Mouse (Mus musculus) MEL (cell line): ENCODE results near the gene Serpinh1. TPM values are rescaled to one million over a fixed set of nuclear protein-coding genes. Genes with fewer than 3 reads are reported as not detected.

Experiments used
- DNase-seq: peaks from one replicate; pipeline ENCODE4 v3.0.0; 2011; ENCODE audit warnings: low read depth, low spot score
- H3K27ac ChIP-seq: 2 replicates; pipeline ENCODE4 v1.5.1; 2012; ENCODE audit warnings: low read depth, mild to moderate bottlenecking, control low read depth, low read length, moderate library complexity; ENCODE audit not compliant: control insufficient read depth
- H3K27me3 ChIP-seq, 2 experiments: fragments of 150-350 bp in 1 of 2; sonication (generic) in 1 of 2; 2 replicates each; pipeline ENCODE4 v1.6.1; 2012; ENCODE audit warnings: low read length in 2 of 2, mild to moderate bottlenecking in 2 of 2, improper control_type of control experiment in 1 of 2, moderate library complexity in 1 of 2; ENCODE audit not compliant: insufficient read depth in 2 of 2, control insufficient read depth in 1 of 2
- H3K36me3 ChIP-seq, 2 experiments: 2 replicates each; pipeline ENCODE4 v1.6.1; 2012 to 2014; ENCODE audit warnings: low read length in 2 of 2, improper control_type of control experiment in 1 of 2, inconsistent platforms in 1 of 2, mild to moderate bottlenecking in 1 of 2; ENCODE audit not compliant: insufficient read depth in 2 of 2, control insufficient read depth in 1 of 2
- H3K4me1 ChIP-seq, 2 experiments: fragments of 150-350 bp in 1 of 2; sonication (generic) in 1 of 2; 2 replicates each; pipeline ENCODE4 v1.6.1; 2012; ENCODE audit warnings: low read length in 2 of 2, improper control_type of control experiment in 1 of 2, mild to moderate bottlenecking in 1 of 2; ENCODE audit not compliant: insufficient read depth in 2 of 2, control insufficient read depth in 1 of 2
- H3K4me3 ChIP-seq, 2 experiments: fragments of 150-350 bp in 1 of 2; sonication (generic) in 1 of 2; 2 replicates each; pipeline ENCODE4 v1.5.1; 2012; ENCODE audit warnings: low read depth in 2 of 2, low read length in 2 of 2, mild to moderate bottlenecking in 2 of 2, moderate library complexity in 2 of 2, control low read depth in 1 of 2, improper control_type of control experiment in 1 of 2; ENCODE audit not compliant: control insufficient read depth in 1 of 2, insufficient read depth in 1 of 2
- H3K79me2 ChIP-seq: 2 replicates; pipeline ENCODE4 v1.6.1; 2012; ENCODE audit warnings: mild to moderate bottlenecking, low read length, moderate library complexity; ENCODE audit not compliant: control insufficient read depth, poor library complexity, insufficient read depth
- H3K9ac ChIP-seq: 2 replicates; pipeline ENCODE4 v1.6.1; 2012; ENCODE audit warnings: low read depth, mild to moderate bottlenecking, control low read depth, low read length, moderate library complexity; ENCODE audit not compliant: control insufficient read depth, poor library complexity, severe bottlenecking
- H3K9me3 ChIP-seq: fragments of 150-350 bp; sonication (generic); replicated peaks from 2 replicates; pipeline ENCODE4 v1.6.1; 2012; ENCODE audit warnings: mild to moderate bottlenecking, low read length, improper control_type of control experiment, moderate library complexity; ENCODE audit not compliant: insufficient read depth
- CHD2 ChIP-seq: IDR thresholded peaks from 2 replicates; pipeline ENCODE4 v1.6.1; 2011; ENCODE audit warnings: low read length, improper control_type of control experiment
- ELF1 ChIP-seq: IDR thresholded peaks from 2 replicates; pipeline ENCODE4 v1.6.1; 2014; ENCODE audit warnings: low read depth, mild to moderate bottlenecking, inconsistent platforms, low read length, improper control_type of control experiment, moderate library complexity
- EP300 ChIP-seq, 2 experiments: IDR thresholded peaks; 2 replicates each; pipeline ENCODE4 v1.6.1; 2011; ENCODE audit warnings: improper control_type of control experiment in 2 of 2, low read length in 2 of 2, low read depth in 1 of 2, mild to moderate bottlenecking in 1 of 2
- HCFC1 ChIP-seq: IDR thresholded peaks from 2 replicates; pipeline ENCODE4 v1.6.1; 2012; ENCODE audit warnings: low read depth, mild to moderate bottlenecking, inconsistent platforms, low read length, improper control_type of control experiment, moderate library complexity
- KAT2A ChIP-seq: conservative IDR thresholded peaks from 2 replicates; pipeline ENCODE4 v1.6.1; 2012; ENCODE audit warnings: low read depth, low read length, improper control_type of control experiment, inconsistent platforms
- MAX ChIP-seq: IDR thresholded peaks from 2 replicates; pipeline ENCODE4 v1.6.1; 2011; ENCODE audit warnings: low read length, improper control_type of control experiment
- MAZ ChIP-seq: IDR thresholded peaks from 2 replicates; pipeline ENCODE4 v1.6.1; 2012; ENCODE audit warnings: low read depth, mild to moderate bottlenecking, inconsistent platforms, low read length, improper control_type of control experiment
- MYB ChIP-seq: IDR thresholded peaks from 2 replicates; pipeline ENCODE4 v1.6.1; 2011; ENCODE audit warnings: mild to moderate bottlenecking, low read depth, low read length, improper control_type of control experiment
- MYC ChIP-seq: IDR thresholded peaks from 2 replicates; pipeline ENCODE4 v1.6.1; 2011; ENCODE audit warnings: low read depth, mild to moderate bottlenecking, low read length, improper control_type of control experiment, moderate library complexity
- NRF1 ChIP-seq: IDR thresholded peaks from 2 replicates; pipeline ENCODE4 v1.6.1; 2014; ENCODE audit warnings: low read depth, mild to moderate bottlenecking, inconsistent platforms, low read length, improper control_type of control experiment, moderate library complexity; ENCODE audit not compliant: poor library complexity, insufficient read depth, severe bottlenecking
- POLR2AphosphoS2 ChIP-seq: IDR thresholded peaks from 2 replicates; pipeline ENCODE4 v1.6.1; 2011; ENCODE audit warnings: low read length, improper control_type of control experiment
- POLR2AphosphoS5 ChIP-seq: IDR thresholded peaks from 2 replicates; pipeline ENCODE4 v1.6.1; 2012; ENCODE audit warnings: low read depth, borderline replicate concordance, mild to moderate bottlenecking, inconsistent platforms, low read length, moderate library complexity, mixed read lengths
- RCOR1 ChIP-seq: IDR thresholded peaks from 2 replicates; pipeline ENCODE4 v1.6.1; 2012; ENCODE audit warnings: low read depth, mild to moderate bottlenecking, inconsistent platforms, low read length, improper control_type of control experiment
- SIN3A ChIP-seq: IDR thresholded peaks from 2 replicates; pipeline ENCODE4 v1.6.1; 2012; ENCODE audit warnings: low read length, improper control_type of control experiment, inconsistent platforms
- TAL1 ChIP-seq: IDR thresholded peaks from 2 replicates; pipeline ENCODE4 v1.6.1; 2012; ENCODE audit warnings: mild to moderate bottlenecking, inconsistent platforms, low read length, moderate library complexity, mixed read lengths
- TBP ChIP-seq: IDR thresholded peaks from 2 replicates; pipeline ENCODE4 v1.8.0; 2011; ENCODE audit warnings: low read depth, low read length, improper control_type of control experiment
- TCF12 ChIP-seq: IDR thresholded peaks from 2 replicates; pipeline ENCODE4 v1.6.1; 2014; ENCODE audit warnings: low read depth, mild to moderate bottlenecking, inconsistent platforms, low read length, improper control_type of control experiment, moderate library complexity
- UBTF ChIP-seq: IDR thresholded peaks from 2 replicates; pipeline ENCODE4 v1.6.1; 2012; ENCODE audit warnings: low read depth, mild to moderate bottlenecking, inconsistent platforms, low read length, improper control_type of control experiment, moderate library complexity, borderline replicate concordance; ENCODE audit not compliant: insufficient read depth
- USF1 ChIP-seq: IDR thresholded peaks from 2 replicates; pipeline ENCODE4 v1.6.1; 2014; ENCODE audit warnings: low read depth, mild to moderate bottlenecking, inconsistent platforms, low read length, improper control_type of control experiment, moderate library complexity
- USF2 ChIP-seq, 2 experiments: IDR thresholded peaks; 2 replicates each; pipeline ENCODE4 v1.6.1; 2011 to 2012; ENCODE audit warnings: improper control_type of control experiment in 2 of 2, low read length in 2 of 2, borderline replicate concordance in 1 of 2, inconsistent platforms in 1 of 2, low read depth in 1 of 2, mild to moderate bottlenecking in 1 of 2; ENCODE audit not compliant: insufficient read depth in 1 of 2
- ZC3H11A ChIP-seq: IDR thresholded peaks from 2 replicates; pipeline ENCODE4 v1.6.1; 2012; ENCODE audit warnings: low read depth, mild to moderate bottlenecking, inconsistent platforms, low read length, improper control_type of control experiment
- ZNF384 ChIP-seq: IDR thresholded peaks from 2 replicates; pipeline ENCODE4 v1.6.1; 2012; ENCODE audit warnings: low read depth, mild to moderate bottlenecking, inconsistent platforms, low read length, improper control_type of control experiment
- polyA plus RNA-seq, 2 experiments: library from polyadenylated mRNA; stranded (reverse) in 1 of 2; unstranded in 1 of 2; fragments of >175 nt in 1 of 2; fragments of >200 nt in 1 of 2; gene quantifications; 2 replicates each; pipeline versions ENCODE4 v1.2.1 to v1.2.4; 2012; ENCODE audit warnings: low replicate concordance in 2 of 2, low read depth in 1 of 2; ENCODE audit not compliant: insufficient read length in 2 of 2, insufficient read depth in 1 of 2, missing spikeins in 1 of 2
- total RNA-seq: library from RNA; depleted of rRNA; stranded (reverse); fragments of 300-350 nt; gene quantifications from 2 replicates; pipeline ENCODE4 v1.2.3, GENCODE M21; 2012; rRNA removed

Serpinh1 gene
- total RNA-seq: not detected in 2 replicates
- not detected for polyA plus RNA-seq

- Histone ChIP-seq H3K4me1 (no peaks in the 10 kb centered on the region), H3K27me3 (peaks cover 0 to 5% of the 10 kb centered on the region in 2 experiments; a peak in 1 of 4 replicates)
- no peak for TF ChIP-seq NRF1
- no peak for TF ChIP-seq KAT2A
- no peak for TF ChIP-seq ELF1
- TF ChIP-seq CHD2: no peak
- no peak for TF ChIP-seq MAZ
- TF ChIP-seq POLR2AphosphoS2: no peak
- TF ChIP-seq TCF12: no peak
- TF ChIP-seq MYC: no peak
- TF ChIP-seq HCFC1: no peak
- no peak for TF ChIP-seq MYB
- TF ChIP-seq MAX: no peak
- TF ChIP-seq EP300 (IDR thresholded peaks at IDR 0.05; ENCODE audit: low read depth in 1 of 2, low read length in 2 of 2): no peak
- no peak for TF ChIP-seq RCOR1
- no peak for TF ChIP-seq TBP
- no peak for TF ChIP-seq ZNF384
- TF ChIP-seq POLR2AphosphoS5: no peak
- TF ChIP-seq SIN3A: no peak
- no peak for TF ChIP-seq ZC3H11A
- TF ChIP-seq, all 39 proteins: peak for 0
- Histone ChIP-seq H3K79me2 (no peaks in the 10 kb centered on the region), H3K9ac (no peak within 1 kb of the TSS), H3K36me3 (no peaks in the 10 kb centered on the region), H3K4me3 (no peak within 1 kb of the TSS), H3K27ac (no peak within 1 kb of the TSS), H3K9me3 (no peaks in the 10 kb centered on the region)
- DNase-seq: no peak
Observed at GRCm38 (mm10) chr7:99352526-99353400, at the start of gene Serpinh1. Gene Serpinh1, minus strand, starts transcription at chr7:99353239.

- Histone ChIP-seq H3K27me3 (peaks cover 6 to 7% of the 10 kb centered on the region in 2 experiments; a peak in 3 of 4 replicates), H3K4me3 (no peak overlapping the region), H3K79me2 (no peaks in the 10 kb centered on the region), H3K4me1 (no peaks in the 10 kb centered on the region), H3K9ac (no peak overlapping the region)
- TF ChIP-seq USF2 (IDR thresholded peaks at IDR 0.05; ENCODE audit: borderline replicate concordance in 1 of 2, insufficient read depth in 1 of 2, low read depth in 1 of 2, low read length in 2 of 2) (no peak), USF1 (no peak), TAL1 (no peak), UBTF (no peak), TBP (no peak)
- TF ChIP-seq, all 39 proteins: peak for 0
- Histone ChIP-seq H3K36me3 (no peaks in the 10 kb centered on the region), H3K27ac (no peak overlapping the region), H3K9me3 (no peaks in the 10 kb centered on the region)
- no peak for DNase-seq
Observed at GRCm38 (mm10) chr7:99402477-99402876, 49.4 kb upstream of the Serpinh1 start.
